In genomic region chr6:99746275-99746674, GRCm38 (mm10) we compare ENCODE assay signal across 27 mouse cellular contexts. TPM values are rescaled to one million over a fixed set of nuclear protein-coding genes. Genes with fewer than 3 reads are reported as not detected.
DNase-seq lines count a peak whose midpoint lies in the region; ATAC-seq and TF ChIP-seq lines count a peak whose summit lies in the region.
"Had no signal": no experiment of that assay in that cellular context is flagged by ENCODE, and none has a peak within 500 bp of the region (broad histone marks: within the 10 kb centered on the region; RNA-seq: fewer than 3 reads in every experiment).

No protein-coding gene starts in this region.

- peak; percentile 88 for ATAC-seq in granulocyte monocyte progenitor cell, adult 5-6 weeks (replicated peaks; ENCODE audit: poor library complexity, severe bottlenecking)
- ATAC-seq in megakaryocyte, adult 5-6 weeks (ENCODE audit: poor library complexity, severe bottlenecking), result peak; percentile 97
- no peak for ATAC-seq in erythroid progenitor cell, adult 5-6 weeks (replicated peaks; ENCODE audit: low FRiP score, poor library complexity, severe bottlenecking)
- ATAC-seq in frontal cortex, adult (ENCODE audit: low TSS enrichment), result no peak
- no peak for ATAC-seq in stomach, postnatal 0 days (ENCODE audit: low FRiP score, low TSS enrichment)
- ATAC-seq: CD4-positive, CD25-positive, alpha-beta regulatory T cell, adult 4 months; forebrain, embryonic 14.5 days; forebrain, embryonic 16.5 days; Patski had no signal

- no peaks in the 10 kb centered on the region for H3K27me3 ChIP-seq in stomach, postnatal 0 days (ENCODE audit: control insufficient read depth, insufficient read depth, low read length)
- H3K27me3 ChIP-seq: CH12.LX; embryonic facial prominence, embryonic 13.5 days; embryonic facial prominence, embryonic 15.5 days had no signal

- no peak overlapping the region for H3K4me3 ChIP-seq in stomach, postnatal 0 days (ENCODE audit: low read depth, low read length)
- H3K4me3 ChIP-seq: embryonic facial prominence, embryonic 13.5 days; embryonic facial prominence, embryonic 15.5 days; erythroblast, embryonic 14.5 days had no signal

- no peak overlapping the region for H3K4me2 ChIP-seq in stomach, postnatal 0 days (replicated peaks; ENCODE audit: low read depth)
- H3K4me2 ChIP-seq: embryonic facial prominence, embryonic 13.5 days; embryonic facial prominence, embryonic 15.5 days had no signal

- H3K9ac ChIP-seq in stomach, postnatal 0 days (ENCODE audit: low read length), result no peak overlapping the region
- H3K9ac ChIP-seq: embryonic facial prominence, embryonic 13.5 days; embryonic facial prominence, embryonic 15.5 days had no signal

- TF ChIP-seq CTCF in stomach, postnatal 0 days (IDR thresholded peaks at IDR 0.05; ENCODE audit: low read depth), result no peak

- H3K4me1 ChIP-seq in stomach, postnatal 0 days (replicated peaks; ENCODE audit: control insufficient read depth, insufficient read depth), result no peaks in the 10 kb centered on the region
- H3K4me1 ChIP-seq: embryonic facial prominence, embryonic 13.5 days; embryonic facial prominence, embryonic 15.5 days had no signal

- 83% methylated on average over 5 of the region's 5 CpGs for WGBS in stomach, postnatal 0 days

- peak; percentile 44 for DNase-seq in 416B (ENCODE audit: low read depth)
- no peak for DNase-seq in stomach, postnatal 0 days (ENCODE audit: low spot score)
- DNase-seq: adrenal gland, adult 2 months; adrenal gland, postnatal 10 days; adrenal gland, postnatal 25 days; B cell, adult 2 months; cerebellum, adult 11 months; cerebellum, adult 18-20 months; cerebellum, adult 8-10 months; cerebellum, adult 9-11 months; cerebellum, postnatal 14 days; cerebellum, postnatal 36 days; embryo, embryonic 11 days had no signal

- TF ChIP-seq EP300 in stomach, postnatal 0 days (optimal IDR thresholded peaks at IDR 0.05), result no peak

- H3K36me3 ChIP-seq in stomach, postnatal 0 days (ENCODE audit: control insufficient read depth, insufficient read depth, low read length), result no peaks in the 10 kb centered on the region
- H3K36me3 ChIP-seq: embryonic facial prominence, embryonic 13.5 days; embryonic facial prominence, embryonic 15.5 days; G1E had no signal

- no peak overlapping the region for H3K27ac ChIP-seq in stomach, postnatal 0 days (replicated peaks)
- H3K27ac ChIP-seq: embryonic facial prominence, embryonic 13.5 days; embryonic facial prominence, embryonic 15.5 days had no signal

- H3K9me3 ChIP-seq in stomach, postnatal 0 days (ENCODE audit: control insufficient read depth, low read length), result no peaks in the 10 kb centered on the region
- H3K9me3 ChIP-seq: embryonic facial prominence, embryonic 13.5 days; embryonic facial prominence, embryonic 15.5 days had no signal

RNA-seq across cellular contexts. Expression of gene Prok2, which starts 20.1 kb away (rescaled TPM):
- total RNA-seq in granulocyte monocyte progenitor cell, adult 5-6 weeks (2014; fragmentation: Nextera tagmentation), result not detected in 2 replicates
- not detected in 2 replicates for total RNA-seq in granulocyte monocyte progenitor cell, adult 5-6 weeks (2017)
- 4.7 and 6.3 TPM in 2 replicates for total RNA-seq in megakaryocyte, adult 5-6 weeks (2015)
- 0.59 and 0.73 TPM in 2 replicates for total RNA-seq in megakaryocyte, adult 5-6 weeks (2017)
- total RNA-seq in erythroid progenitor cell, adult 5-6 weeks (2015; ENCODE audit: low replicate concordance), result not detected in 2 replicates
- not detected in 2 replicates for total RNA-seq in erythroid progenitor cell, adult 5-6 weeks (2017; ENCODE audit: low replicate concordance)
- polyA plus RNA-seq in stomach, postnatal 0 days (2015; fragmentation: Nextera tagmentation; extraction: Ambion mirVana), result 0.15 TPM in 1 of 2 replicates, not detected in the other
- total RNA-seq: adrenal gland, adult 2 months; adrenal gland, postnatal 10 days; adrenal gland, postnatal 25 days; CH12.LX; common myeloid progenitor, adult 5-6 weeks had no signal
- polyA plus RNA-seq: adrenal gland, adult 2 months; CD4-positive, CD25-positive, alpha-beta regulatory T cell, adult 4 months; erythroblast, embryonic 14.5 days; G1E; Patski had no signal

RNA-seq across cellular contexts. Expression of gene Gpr27, which starts 53.8 kb away (rescaled TPM):
- not detected in 2 replicates for total RNA-seq in granulocyte monocyte progenitor cell, adult 5-6 weeks (2014; fragmentation: Nextera tagmentation)
- 0.09 TPM in 1 of 2 replicates, not detected in the other for total RNA-seq in granulocyte monocyte progenitor cell, adult 5-6 weeks (2017)
- total RNA-seq in megakaryocyte, adult 5-6 weeks (2015), result 4.1 and 5.1 TPM in 2 replicates
- 4.2 and 4.7 TPM in 2 replicates for total RNA-seq in megakaryocyte, adult 5-6 weeks (2017)
- total RNA-seq in erythroid progenitor cell, adult 5-6 weeks (2015; ENCODE audit: low replicate concordance), result 0.72 TPM in 1 of 2 replicates, not detected in the other
- 1.8 TPM in 1 of 2 replicates, not detected in the other for total RNA-seq in erythroid progenitor cell, adult 5-6 weeks (2017; ENCODE audit: low replicate concordance)
- polyA plus RNA-seq in stomach, postnatal 0 days (2015; fragmentation: Nextera tagmentation; extraction: Ambion mirVana), result 2.5 and 2.9 TPM in 2 replicates
- total RNA-seq: CH12.LX; common myeloid progenitor, adult 5-6 weeks had no signal
- polyA plus RNA-seq: CD4-positive, CD25-positive, alpha-beta regulatory T cell, adult 4 months; erythroblast, embryonic 14.5 days; G1E had no signal

Comparison
In these comparisons a context has a peak if more than half of its experiments do, and no peak if none do; other contexts are left out.
1. ATAC-seq: peak in granulocyte monocyte progenitor cell, adult 5-6 weeks (single experiment) and megakaryocyte, adult 5-6 weeks (single experiment); none in erythroid progenitor cell, adult 5-6 weeks (single experiment), frontal cortex, adult (single experiment) and stomach, postnatal 0 days (single experiment).